Mouse (Mus musculus) small intestine, adult 2 months (tissue): ENCODE data around the gene Lrg1. TPM values are rescaled to one million over a fixed set of nuclear protein-coding genes. Genes with fewer than 3 reads are reported as not detected.
A peak's percentile ranks its signal among the peaks of the same experiment; 100 is the strongest.

Source experiments
- H3K27ac ChIP-seq: fragments of 200-500 bp; 2 replicates; pipeline ENCODE4 v1.5.1; 2012; ENCODE audit warnings: low read depth, low read length, control low read depth, inconsistent platforms; ENCODE audit not compliant: insufficient read depth
- H3K27me3 ChIP-seq: fragments of 200-500 bp; 2 replicates; pipeline ENCODE4 v1.6.1; 2012; ENCODE audit warnings: mild to moderate bottlenecking, moderate library complexity, low read length, inconsistent platforms; ENCODE audit not compliant: control insufficient read depth, insufficient read depth
- H3K36me3 ChIP-seq: fragments of 200-500 bp; 2 replicates; pipeline ENCODE4 v1.6.1; 2012; ENCODE audit warnings: mild to moderate bottlenecking, low read length, control low read depth, inconsistent platforms; ENCODE audit not compliant: control insufficient read depth, insufficient read depth
- H3K4me1 ChIP-seq: fragments of 200-500 bp; 2 replicates; pipeline ENCODE4 v1.6.1; 2012; ENCODE audit warnings: low read length, inconsistent platforms, mixed read lengths; ENCODE audit not compliant: control insufficient read depth, insufficient read depth, insufficient read length
- H3K4me3 ChIP-seq: fragments of 200-500 bp; 2 replicates; pipeline ENCODE4 v1.5.1; 2012; ENCODE audit warnings: low read depth, mild to moderate bottlenecking, control low read depth, inconsistent platforms, low read length, moderate library complexity
- CTCF ChIP-seq: fragments of 200-500 bp; IDR thresholded peaks from 2 replicates; pipeline ENCODE4 v1.5.1; 2012; ENCODE audit warnings: low read depth, mild to moderate bottlenecking, control low read depth, inconsistent platforms, low read length, moderate library complexity, mixed read lengths; ENCODE audit not compliant: insufficient replicate concordance, insufficient read length; ENCODE audit errors: extremely low read depth
- POLR2A ChIP-seq: fragments of 200-500 bp; IDR thresholded peaks from 2 replicates; pipeline ENCODE4 v1.6.1; 2012; ENCODE audit warnings: low read depth, mild to moderate bottlenecking, control low read depth, inconsistent platforms, low read length, moderate library complexity
- WGBS: fragments of 180-500 bp; shearing (Covaris S2); methylation state at CpG from one replicate; pipeline ENCODE4 v1.1.7; 2018; 5-methylcytosine and 5-hydroxymethylcytosine counted together
- polyA plus RNA-seq: library from polyadenylated mRNA; depleted of rRNA; stranded (reverse); fragments of >200 nt; gene quantifications from 2 replicates; pipeline ENCODE4 v1.2.3, GENCODE M21; 2012

Lrg1 gene
- polyA plus RNA-seq, 1 experiment: 10.6 TPM

GRCm38 (mm10) chr17:56100811-56101210 is 21.0 kb downstream of the Lrg1 start:
- H3K4me3 ChIP-seq: no peak overlapping the region
- TF ChIP-seq CTCF (no peak), POLR2A (no peak)
- no peaks in the 10 kb centered on the region for H3K27me3 ChIP-seq
- H3K4me1 ChIP-seq: no peaks in the 10 kb centered on the region
- 87% methylated on average over 3 of the region's 3 CpGs for WGBS
- no peak overlapping the region for H3K27ac ChIP-seq
- peaks cover 43% of the 10 kb centered on the region for H3K36me3 ChIP-seq

DNA sequence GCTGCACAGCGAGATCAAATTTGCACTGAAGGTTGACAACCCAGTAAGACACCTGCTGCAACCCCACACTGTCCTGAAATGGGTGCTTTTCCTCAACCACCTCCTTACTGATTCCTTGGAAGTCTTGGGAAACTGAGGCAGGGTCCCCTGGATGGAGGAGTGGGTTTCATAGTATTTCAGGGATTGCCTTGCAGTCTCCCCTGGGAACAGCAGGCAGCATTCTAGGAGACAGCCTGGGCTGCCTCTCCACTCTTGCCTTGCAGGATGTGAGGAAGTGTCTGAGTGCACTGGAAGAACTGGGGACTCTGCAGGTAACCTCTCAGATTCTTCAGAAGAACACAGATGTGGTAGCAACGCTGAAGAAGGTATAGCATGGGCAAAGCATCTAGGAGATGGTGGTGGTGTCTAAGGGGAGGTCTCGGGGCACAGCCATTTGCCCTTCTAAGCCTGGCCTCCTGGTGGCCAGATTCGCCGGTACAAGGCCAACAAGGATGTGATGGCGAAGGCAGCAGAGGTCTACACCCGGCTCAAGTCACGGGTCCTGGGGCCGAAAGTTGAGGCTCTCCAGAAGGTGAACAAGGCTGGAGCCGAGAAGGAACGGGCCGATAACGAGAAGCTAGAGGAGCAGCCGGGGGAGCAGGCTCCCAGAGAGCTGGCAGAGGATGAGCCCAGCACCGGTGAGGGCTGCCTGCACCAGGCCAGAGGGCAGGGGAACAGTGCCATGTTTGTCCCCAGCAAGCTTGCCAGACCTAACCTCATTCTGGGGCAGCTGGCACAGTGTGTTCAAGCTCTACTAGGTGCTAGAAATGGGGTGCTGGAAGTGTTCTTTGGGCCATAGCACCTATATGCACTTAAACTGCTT is 22.9 kb downstream of the Lrg1 start:
- Histone ChIP-seq H3K36me3 (peaks cover 46% of the 10 kb centered on the region), H3K27ac (no peak overlapping the region), H3K4me1 (no peaks in the 10 kb centered on the region), H3K27me3 (no peaks in the 10 kb centered on the region), H3K4me3 (no peak overlapping the region)
- TF ChIP-seq POLR2A (no peak), CTCF (no peak)
- 90% methylated on average over 15 of the region's 15 CpGs for WGBS

DNA sequence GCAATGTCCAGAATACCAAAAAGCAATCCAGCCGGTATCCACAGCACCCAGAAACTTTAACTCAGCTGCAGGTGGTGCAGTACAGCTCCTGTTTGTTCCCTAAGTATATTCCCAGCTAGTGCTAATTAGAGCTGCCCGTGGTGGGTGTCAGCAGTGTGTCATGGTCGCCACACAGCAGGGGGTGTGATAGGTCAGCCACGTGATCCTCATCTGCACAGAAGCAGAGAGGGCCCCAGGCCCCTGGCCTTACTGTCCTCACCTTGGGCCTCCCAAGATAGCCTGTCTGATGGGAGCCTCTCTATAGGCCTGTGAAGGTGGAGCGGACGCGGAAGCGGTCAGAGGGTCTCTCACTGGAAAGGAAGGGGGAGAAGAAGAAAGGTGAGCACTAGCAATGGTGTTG is 23.6 kb downstream of the Lrg1 start:
- Histone ChIP-seq H3K4me1 (no peaks in the 10 kb centered on the region), H3K27ac (no peak overlapping the region), H3K36me3 (peaks cover 46% of the 10 kb centered on the region), H3K27me3 (no peaks in the 10 kb centered on the region), H3K4me3 (no peak overlapping the region)
- WGBS: 90% methylated on average over 8 of the region's 8 CpGs
- TF ChIP-seq CTCF: no peak
- no peak for TF ChIP-seq POLR2A

DNA sequence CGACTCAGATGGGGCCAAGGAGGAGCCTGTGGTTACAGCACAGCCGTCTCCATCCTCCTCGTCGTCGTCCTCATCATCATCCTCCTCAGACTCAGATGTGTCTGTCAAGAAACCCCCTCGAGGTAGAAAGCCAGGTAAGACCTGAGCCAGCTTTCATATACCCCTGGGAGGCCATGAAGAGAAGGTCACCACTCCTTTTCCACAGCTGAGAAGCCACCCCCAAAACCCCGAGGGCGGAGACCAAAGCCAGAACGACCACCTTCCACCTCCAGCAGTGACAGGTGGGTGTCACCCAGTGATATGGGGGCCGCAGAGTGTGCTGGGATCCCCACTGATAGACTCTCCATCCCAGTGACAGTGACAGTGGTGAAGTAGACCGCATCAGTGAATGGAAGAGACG is 24.9 kb downstream of the Lrg1 start:
- H3K27me3 ChIP-seq: no peaks in the 10 kb centered on the region
- no peak overlapping the region for H3K27ac ChIP-seq
- H3K36me3 ChIP-seq: peaks cover 38% of the 10 kb centered on the region
- H3K4me3 ChIP-seq: no peak overlapping the region
- no peaks in the 10 kb centered on the region for H3K4me1 ChIP-seq
- no peak for TF ChIP-seq CTCF
- no peak for TF ChIP-seq POLR2A
- WGBS: 89% methylated on average over 12 of the region's 12 CpGs

GRCm38 (mm10) chr17:56092794-56093193 is 29.0 kb downstream of the Lrg1 start:
- 96% methylated on average over 1 of the region's 1 CpGs for WGBS
- Histone ChIP-seq H3K4me1 (no peaks in the 10 kb centered on the region), H3K27me3 (no peaks in the 10 kb centered on the region), H3K27ac (no peak overlapping the region), H3K36me3 (peaks cover 15% of the 10 kb centered on the region), H3K4me3 (no peak overlapping the region)
- TF ChIP-seq POLR2A: no peak
- no peak for TF ChIP-seq CTCF

GRCm38 (mm10) chr17:56092312-56092711 is 29.5 kb downstream of the Lrg1 start:
- Histone ChIP-seq H3K4me1 (no peaks in the 10 kb centered on the region), H3K4me3 (no peak overlapping the region), H3K36me3 (peaks cover 14% of the 10 kb centered on the region), H3K27ac (no peak overlapping the region), H3K27me3 (no peaks in the 10 kb centered on the region)
- TF ChIP-seq CTCF (no peak), POLR2A (no peak)
- 85% methylated on average over 1 of the region's 1 CpGs for WGBS

DNA sequence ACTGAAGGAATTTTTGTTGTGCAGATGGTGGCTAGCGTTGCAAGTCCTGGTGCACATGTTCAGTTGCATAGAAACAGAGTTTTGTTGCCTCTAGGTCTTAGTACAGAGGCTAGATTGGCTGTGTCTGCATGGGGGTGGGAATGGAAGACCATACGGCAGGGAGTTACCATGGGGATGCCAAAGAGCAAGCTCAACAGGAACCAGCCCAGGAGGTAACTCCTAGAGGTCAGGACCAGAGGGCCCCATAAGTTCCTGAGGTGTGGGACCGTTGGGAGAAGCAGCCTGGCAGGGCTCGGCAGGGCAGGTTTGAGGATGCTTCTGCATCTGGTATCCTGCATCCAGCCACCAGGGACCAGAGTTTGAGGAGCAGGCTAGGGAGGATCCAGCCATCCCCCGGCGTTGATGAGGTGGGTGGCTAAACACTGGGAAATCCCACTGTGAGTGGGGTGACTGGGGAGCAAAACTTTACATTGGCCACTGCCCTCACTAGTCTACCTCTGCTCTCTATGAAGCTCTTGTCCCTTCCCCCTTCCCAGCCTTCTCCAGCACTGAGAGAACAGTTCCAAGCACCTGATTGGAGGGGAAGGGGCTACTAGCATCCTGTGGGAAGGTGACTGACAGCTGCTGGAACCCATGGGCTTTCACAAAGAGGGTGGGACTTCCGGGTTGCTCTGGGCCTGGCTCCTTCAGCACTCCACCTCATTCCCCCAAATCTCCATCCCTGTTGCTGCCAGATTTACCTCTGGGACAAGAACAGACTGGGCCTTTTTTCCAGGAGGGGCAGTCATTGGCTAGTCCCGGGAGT is 40.8 kb downstream of the Lrg1 start:
- peaks cover 4% of the 10 kb centered on the region for H3K36me3 ChIP-seq
- no peaks in the 10 kb centered on the region for H3K27me3 ChIP-seq
- H3K4me3 ChIP-seq: 0 out of 2 replicates have a peak overlapping the region, but pooled peaks have one; percentile 82
- peaks cover 6% of the 10 kb centered on the region for H3K4me1 ChIP-seq
- 43% methylated on average over 8 of the region's 8 CpGs for WGBS
- no peak overlapping the region for H3K27ac ChIP-seq
- TF ChIP-seq CTCF (no peak), POLR2A (no peak)
